Mouse (Mus musculus) brain, embryonic 18.5 days (tissue): ENCODE data around the gene 1500009C09Rik.
A peak's percentile ranks its signal among the peaks of the same experiment; 100 is the strongest.

Experiments used
- DNase-seq: peaks from one replicate; pipeline ENCODE4 v3.0.0-alpha.2; 2012; ENCODE audit warnings: low read depth, low spot score

1500009C09Rik gene

GRCm38 (mm10) chr15:82247131-82247776, 4.9 kb upstream of the 1500009C09Rik start:
- no peak for DNase-seq

GRCm38 (mm10) chr15:82251579-82251978, 618 bp upstream of the 1500009C09Rik start:
- DNase-seq, result no peak

GRCm38 (mm10) chr15:82255248-82255647, 3.1 kb downstream of the 1500009C09Rik start:
- no peak for DNase-seq

- DNase-seq, result peak; percentile 90
Measured at GRCm38 (mm10) chr15:82255944-82256383, 3.8 kb downstream of the 1500009C09Rik start.

GRCm38 (mm10) chr15:82259510-82259909, 7.3 kb downstream of the 1500009C09Rik start:
- no peak for DNase-seq

- DNase-seq, result no peak
Measured at GRCm38 (mm10) chr15:82266356-82266755, 14.2 kb downstream of the 1500009C09Rik start.

- no peak for DNase-seq
Measured at GRCm38 (mm10) chr15:82268185-82268584, 16.0 kb downstream of the 1500009C09Rik start.

- no peak for DNase-seq
Measured at GRCm38 (mm10) chr15:82268783-82269182, 16.6 kb downstream of the 1500009C09Rik start.

- DNase-seq, result no peak
Measured at GRCm38 (mm10) chr15:82271201-82271600, 19.0 kb downstream of the 1500009C09Rik start.

- DNase-seq, result no peak
Measured at GRCm38 (mm10) chr15:82272295-82272694, 20.1 kb downstream of the 1500009C09Rik start.

- DNase-seq, result no peak
Measured at GRCm38 (mm10) chr15:82274593-82274926, 22.4 kb downstream of the 1500009C09Rik start, which contains the start of gene Sept3. Gene Sept3, plus strand, starts transcription at chr15:82274893.

GRCm38 (mm10) chr15:82274927-82275901, 23.0 kb downstream of the 1500009C09Rik start:
- DNase-seq, result no peak

GRCm38 (mm10) chr15:82277591-82277990, 25.4 kb downstream of the 1500009C09Rik start:
- DNase-seq, result no peak

GRCm38 (mm10) chr15:82280638-82281037, 28.4 kb downstream of the 1500009C09Rik start:
- no peak for DNase-seq

- DNase-seq, result no peak
Measured at GRCm38 (mm10) chr15:82286157-82286556, 34.0 kb downstream of the 1500009C09Rik start.

- no peak for DNase-seq
Measured at GRCm38 (mm10) chr15:82290252-82290651, 38.1 kb downstream of the 1500009C09Rik start.

- DNase-seq, result no peak
Measured at GRCm38 (mm10) chr15:82292851-82293250, 40.7 kb downstream of the 1500009C09Rik start.

- DNase-seq, result no peak
Measured at GRCm38 (mm10) chr15:82293271-82293711, 41.1 kb downstream of the 1500009C09Rik start.

GRCm38 (mm10) chr15:82294059-82294458, 41.9 kb downstream of the 1500009C09Rik start:
- DNase-seq, result no peak

GRCm38 (mm10) chr15:82298764-82299561, 46.8 kb downstream of the 1500009C09Rik start, which contains the start of gene Wbp2nl:
Gene Wbp2nl, plus strand, starts transcription at chr15:82298954.
- DNase-seq, result no peak

- DNase-seq, result no peak
Measured at GRCm38 (mm10) chr15:82307107-82307506, 54.9 kb downstream of the 1500009C09Rik start.

GRCm38 (mm10) chr15:82308416-82308815, 56.2 kb downstream of the 1500009C09Rik start:
- no peak for DNase-seq
